In genomic region chr6:139748091-139748771, GRCm38 (mm10) we compare ENCODE assay signal across 25 mouse cellular contexts.
"Had no signal": no experiment of that assay in that cellular context is flagged by ENCODE, and none has a peak within 500 bp of the region (broad histone marks: within the 10 kb centered on the region; RNA-seq: fewer than 3 reads in every experiment).

No protein-coding gene starts in this region.

- ATAC-seq: hindbrain, embryonic 16.5 days; inflammation-experienced regulatory T-cells, adult 6 months; intestine, embryonic 15.5 days; intestine, postnatal 0 days had no signal

- H3K9me3 ChIP-seq: heart, embryonic 10.5 days; heart, embryonic 12.5 days; hindbrain, embryonic 10.5 days; hindbrain, embryonic 12.5 days; intestine, embryonic 15.5 days; kidney, embryonic 15.5 days; liver, embryonic 13.5 days; liver, embryonic 15.5 days had no signal

- DNase-seq: gastrocnemius, postnatal 14 days; heart, adult 18-20 months; heart, postnatal 10 days; heart, postnatal 4 days; kidney, adult 18-20 months; kidney, adult 8-10 months; kidney, postnatal 14 days; kidney, postnatal 36 days; liver; liver, embryonic 13.5 days had no signal

- H3K27ac ChIP-seq: heart, embryonic 10.5 days; hindbrain, embryonic 10.5 days; hindbrain, embryonic 12.5 days; hindbrain, embryonic 14.5 days; intestine, embryonic 15.5 days; kidney, embryonic 15.5 days; kidney, postnatal 0 days; layer of hippocampus, adult 2 months; left cerebral cortex, adult 2 months; liver, embryonic 13.5 days; liver, embryonic 15.5 days had no signal

- H3K4me2 ChIP-seq: heart, embryonic 12.5 days; hindbrain, embryonic 12.5 days; hindbrain, embryonic 14.5 days; intestine, embryonic 15.5 days; kidney, embryonic 15.5 days; liver, embryonic 11.5 days; liver, embryonic 13.5 days; liver, embryonic 15.5 days had no signal

- H3K36me3 ChIP-seq: heart, embryonic 10.5 days; heart, embryonic 12.5 days; hindbrain, embryonic 10.5 days; hindbrain, embryonic 12.5 days; intestine, embryonic 15.5 days; kidney, embryonic 15.5 days; liver, embryonic 13.5 days had no signal

- H3K4me1 ChIP-seq: heart, embryonic 10.5 days; heart, embryonic 12.5 days; intestine, embryonic 15.5 days; kidney, embryonic 15.5 days; liver, embryonic 13.5 days; liver, embryonic 15.5 days had no signal

- H3K9ac ChIP-seq: heart, embryonic 12.5 days; hindbrain, embryonic 12.5 days; hindbrain, embryonic 14.5 days; intestine, embryonic 15.5 days; kidney, embryonic 15.5 days; liver, embryonic 13.5 days; liver, embryonic 15.5 days had no signal

- H3K4me3 ChIP-seq: heart, embryonic 10.5 days; heart, embryonic 12.5 days; hindbrain, embryonic 10.5 days; hindbrain, embryonic 12.5 days; intestine, embryonic 15.5 days; kidney, embryonic 15.5 days; layer of hippocampus, adult 2 months; left cerebral cortex, adult 2 months; liver, embryonic 13.5 days; liver, embryonic 15.5 days had no signal

- H3K27me3 ChIP-seq: heart, embryonic 12.5 days; hindbrain, embryonic 12.5 days; intestine, embryonic 15.5 days; kidney, embryonic 15.5 days; liver, embryonic 13.5 days; liver, embryonic 15.5 days had no signal
